25 mouse cellular contexts compared by ENCODE assay signal in genomic region chr13:14500251-14500650, GRCm38 (mm10). TPM values are rescaled to one million over a fixed set of nuclear protein-coding genes. Genes with fewer than 3 reads are reported as not detected.
DNase-seq lines count a peak whose midpoint lies in the region; ATAC-seq and TF ChIP-seq lines count a peak whose summit lies in the region.
"Had no signal": no experiment of that assay in that cellular context is flagged by ENCODE, and none has a peak within 500 bp of the region (broad histone marks: within the 10 kb centered on the region; RNA-seq: fewer than 3 reads in every experiment).

No protein-coding gene starts in this region.

- H3K36me3 ChIP-seq in forebrain, embryonic 14.5 days (ENCODE audit: control insufficient read depth, insufficient read depth, low read length): no peaks in the 10 kb centered on the region
- no peaks in the 10 kb centered on the region for H3K36me3 ChIP-seq in forebrain, embryonic 16.5 days (ENCODE audit: control insufficient read depth, insufficient read depth)
- H3K36me3 ChIP-seq in lung, embryonic 14.5 days (ENCODE audit: insufficient read depth): no peaks in the 10 kb centered on the region
- H3K36me3 ChIP-seq: embryonic facial prominence, embryonic 13.5 days; embryonic facial prominence, embryonic 15.5 days; forebrain, embryonic 10.5 days; forebrain, embryonic 15.5 days had no signal

- no peak overlapping the region for H3K9ac ChIP-seq in forebrain, embryonic 14.5 days (ENCODE audit: low read length)
- no peak overlapping the region for H3K9ac ChIP-seq in forebrain, embryonic 16.5 days (replicated peaks; ENCODE audit: low read depth, low read length)
- no peak overlapping the region for H3K9ac ChIP-seq in lung, embryonic 14.5 days
- H3K9ac ChIP-seq: embryonic facial prominence, embryonic 13.5 days; embryonic facial prominence, embryonic 15.5 days; forebrain, embryonic 15.5 days had no signal

- H3K27ac ChIP-seq in forebrain, embryonic 14.5 days (ENCODE audit: low read depth, low read length): no peak overlapping the region
- no peak overlapping the region for H3K27ac ChIP-seq in forebrain, embryonic 16.5 days (ENCODE audit: low read length)
- no peak overlapping the region for H3K27ac ChIP-seq in lung, embryonic 14.5 days (ENCODE audit: low read depth)
- H3K27ac ChIP-seq: embryonic facial prominence, embryonic 13.5 days; embryonic facial prominence, embryonic 15.5 days; forebrain, embryonic 10.5 days; forebrain, embryonic 15.5 days had no signal

- no peaks in the 10 kb centered on the region for H3K27me3 ChIP-seq in forebrain, embryonic 14.5 days (replicated peaks; ENCODE audit: control insufficient read depth, insufficient read depth, low read length)
- no peaks in the 10 kb centered on the region for H3K27me3 ChIP-seq in forebrain, embryonic 16.5 days (replicated peaks; ENCODE audit: control insufficient read depth, insufficient read depth, low read length)
- H3K27me3 ChIP-seq in lung, embryonic 14.5 days (ENCODE audit: insufficient read depth, low read length): no peaks in the 10 kb centered on the region
- H3K27me3 ChIP-seq: embryonic facial prominence, embryonic 13.5 days; embryonic facial prominence, embryonic 15.5 days; forebrain, embryonic 15.5 days; Patski had no signal

- H3K4me2 ChIP-seq in forebrain, embryonic 14.5 days (ENCODE audit: low read length): no peak overlapping the region
- no peak overlapping the region for H3K4me2 ChIP-seq in forebrain, embryonic 16.5 days (ENCODE audit: low read length)
- H3K4me2 ChIP-seq in lung, embryonic 14.5 days: no peak overlapping the region
- H3K4me2 ChIP-seq: embryonic facial prominence, embryonic 13.5 days; embryonic facial prominence, embryonic 15.5 days; forebrain, embryonic 15.5 days had no signal

- no peak for TF ChIP-seq CTCF in lung, embryonic 14.5 days (IDR thresholded peaks at IDR 0.05; ENCODE audit: low read depth)
- TF ChIP-seq CTCF in brain, embryonic 14.5 days (IDR thresholded peaks at IDR 0.05; ENCODE audit: borderline replicate concordance, extremely low read depth, insufficient read depth, insufficient read length): no peak

- peak; percentile 8 for DNase-seq in forebrain, embryonic 14.5 days (ENCODE audit: low spot score)
- DNase-seq in lung, embryonic 14.5 days: peak; percentile 56
- no peak for DNase-seq in lung, postnatal 25 days (ENCODE audit: low spot score)
- DNase-seq in brain, embryonic 14.5 days (ENCODE audit: low read depth): peak; percentile 35
- DNase-seq in retina, postnatal 1 day: peak; percentile 26
- no peak for DNase-seq in spleen, postnatal 4 days (ENCODE audit: low spot score in 2 of 2)
- DNase-seq in kidney, postnatal 25 days: no peak
- DNase-seq: adrenal gland, adult 8-10 months; adrenal gland, postnatal 14 days; adrenal gland, postnatal 36 days; cerebellum, adult 11 months; cerebellum, adult 18-20 months; cerebellum, adult 8-10 months; cerebellum, adult 9-11 months; cerebellum, postnatal 14 days; cerebellum, postnatal 36 days; embryo, embryonic 11 days had no signal

- no peaks in the 10 kb centered on the region for H3K9me3 ChIP-seq in forebrain, embryonic 14.5 days (replicated peaks; ENCODE audit: control insufficient read depth, low read length)
- no peaks in the 10 kb centered on the region for H3K9me3 ChIP-seq in forebrain, embryonic 16.5 days (ENCODE audit: control insufficient read depth, low read length)
- H3K9me3 ChIP-seq in lung, embryonic 14.5 days (ENCODE audit: low read depth, low read length): no peaks in the 10 kb centered on the region
- H3K9me3 ChIP-seq: embryonic facial prominence, embryonic 13.5 days; embryonic facial prominence, embryonic 15.5 days; forebrain, embryonic 10.5 days; forebrain, embryonic 15.5 days had no signal

- 3% methylated on average over 1 of the region's 1 CpGs for WGBS in forebrain, embryonic 14.5 days
- WGBS in forebrain, embryonic 16.5 days: 0% methylated on average over 1 of the region's 1 CpGs
- WGBS in lung, embryonic 14.5 days: 30% methylated on average over 1 of the region's 1 CpGs

- peak; percentile 12; the same call in 1 of the 2 replicates for ATAC-seq in forebrain, embryonic 14.5 days
- no peak for ATAC-seq in forebrain, embryonic 16.5 days
- ATAC-seq in lung, embryonic 14.5 days (ENCODE audit: insufficient read depth): peak; percentile 49; the same call in 1 of the 2 replicates
- ATAC-seq: activated CD4-positive, CD25-positive, alpha-beta regulatory T cell, adult 4 months; forebrain, embryonic 15.5 days; Patski had no signal

- no peaks in the 10 kb centered on the region for H3K4me1 ChIP-seq in forebrain, embryonic 14.5 days (ENCODE audit: control insufficient read depth, insufficient read depth, low read length)
- no peaks in the 10 kb centered on the region for H3K4me1 ChIP-seq in forebrain, embryonic 16.5 days (replicated peaks; ENCODE audit: control insufficient read depth, insufficient read depth, low read length)
- H3K4me1 ChIP-seq in lung, embryonic 14.5 days (ENCODE audit: insufficient read depth): no peaks in the 10 kb centered on the region
- H3K4me1 ChIP-seq: embryonic facial prominence, embryonic 13.5 days; embryonic facial prominence, embryonic 15.5 days had no signal

- no peak overlapping the region for H3K4me3 ChIP-seq in forebrain, embryonic 14.5 days (ENCODE audit: low read depth, low read length)
- H3K4me3 ChIP-seq in forebrain, embryonic 16.5 days (replicated peaks; ENCODE audit: low read length): no peak overlapping the region
- H3K4me3 ChIP-seq in lung, embryonic 14.5 days (ENCODE audit: low read depth, low read length): no peak overlapping the region
- H3K4me3 ChIP-seq: embryonic facial prominence, embryonic 13.5 days; embryonic facial prominence, embryonic 15.5 days; erythroblast, embryonic 14.5 days; forebrain, embryonic 10.5 days; forebrain, embryonic 15.5 days had no signal

- TF ChIP-seq POLR2A in brain, embryonic 14.5 days (IDR thresholded peaks at IDR 0.05; ENCODE audit: borderline replicate concordance, extremely low read depth, insufficient read depth, insufficient read length, poor library complexity, severe bottlenecking): no peak

RNA-seq across cellular contexts. Expression of gene Hecw1, which starts 22.8 kb away (rescaled TPM):
- polyA plus RNA-seq in forebrain, embryonic 14.5 days (2014; fragmentation: Nextera tagmentation; extraction: Ambion mirVana): 29.2 and 40.8 TPM in 2 replicates
- polyA plus RNA-seq in forebrain, embryonic 16.5 days (2015; fragmentation: Nextera tagmentation; extraction: Ambion mirVana): 48.0 and 54.2 TPM in 2 replicates
- polyA plus RNA-seq in lung, embryonic 14.5 days (2014; fragmentation: Nextera tagmentation; extraction: Ambion mirVana): 0.12 and 0.20 TPM in 2 replicates
- polyA plus RNA-seq in brain, embryonic 14.5 days (2012; rRNA removed): 30.4 and 34.2 TPM in 2 replicates
- polyA plus RNA-seq: Patski had no signal

Comparison
In these comparisons a context has a peak if more than half of its experiments do, and no peak if none do; other contexts are left out.
1. DNase-seq: peak in forebrain, embryonic 14.5 days (single experiment), lung, embryonic 14.5 days (single experiment), brain, embryonic 14.5 days (single experiment) and retina, postnatal 1 day (single experiment); none in lung, postnatal 25 days (single experiment), spleen, postnatal 4 days (0 of 2) and kidney, postnatal 25 days (0 of 2).
2. RNA of gene Hecw1, which starts 22.8 kb away (polyA plus RNA-seq): 48.0 to 54.2 TPM in forebrain, embryonic 16.5 days, 30.4 to 34.2 TPM in brain, embryonic 14.5 days and 29.2 to 40.8 TPM in forebrain, embryonic 14.5 days; 0.12 to 0.20 TPM in lung, embryonic 14.5 days; every median in the first group is over 10 times any median in the second.